Mouse (Mus musculus) activated CD4-positive, CD25-positive, alpha-beta regulatory T cell (primary cell): ENCODE data around the gene Gm17416. TPM values are rescaled to one million over a fixed set of nuclear protein-coding genes. Genes with fewer than 3 reads are reported as not detected.

Source experiments
- polyA plus RNA-seq, 2 experiments: library from polyadenylated mRNA; unstranded; fragments of 100-300 nt; shearing (Covaris generic); gene quantifications; one replicate each; pipeline ENCODE4 v1.2.1; 2017

Gene Gm17416
- not detected for polyA plus RNA-seq

DNA sequence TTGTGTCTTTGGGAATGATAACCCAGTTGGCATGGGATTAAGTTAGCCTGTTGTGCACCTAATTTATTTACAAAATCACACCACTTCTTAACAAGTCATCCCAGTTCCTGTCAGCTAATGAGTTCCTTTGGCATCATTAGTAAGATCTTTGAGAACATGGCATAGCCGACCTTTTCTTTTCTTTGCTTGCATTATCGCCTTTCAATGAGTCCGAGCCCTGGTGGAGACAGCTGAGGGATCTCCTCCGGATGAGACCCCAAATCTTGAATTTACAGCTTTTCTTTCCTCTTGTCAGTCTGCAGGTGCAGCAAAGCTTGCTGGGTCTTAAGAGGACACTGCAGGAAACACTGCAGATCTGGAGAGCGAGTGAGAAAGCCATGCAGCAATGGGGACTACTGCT, at the start of gene Gm17416:
TSS of gene Gm17416 (plus strand) at position 301 of the 400 bp plus-strand sequence.

DNA sequence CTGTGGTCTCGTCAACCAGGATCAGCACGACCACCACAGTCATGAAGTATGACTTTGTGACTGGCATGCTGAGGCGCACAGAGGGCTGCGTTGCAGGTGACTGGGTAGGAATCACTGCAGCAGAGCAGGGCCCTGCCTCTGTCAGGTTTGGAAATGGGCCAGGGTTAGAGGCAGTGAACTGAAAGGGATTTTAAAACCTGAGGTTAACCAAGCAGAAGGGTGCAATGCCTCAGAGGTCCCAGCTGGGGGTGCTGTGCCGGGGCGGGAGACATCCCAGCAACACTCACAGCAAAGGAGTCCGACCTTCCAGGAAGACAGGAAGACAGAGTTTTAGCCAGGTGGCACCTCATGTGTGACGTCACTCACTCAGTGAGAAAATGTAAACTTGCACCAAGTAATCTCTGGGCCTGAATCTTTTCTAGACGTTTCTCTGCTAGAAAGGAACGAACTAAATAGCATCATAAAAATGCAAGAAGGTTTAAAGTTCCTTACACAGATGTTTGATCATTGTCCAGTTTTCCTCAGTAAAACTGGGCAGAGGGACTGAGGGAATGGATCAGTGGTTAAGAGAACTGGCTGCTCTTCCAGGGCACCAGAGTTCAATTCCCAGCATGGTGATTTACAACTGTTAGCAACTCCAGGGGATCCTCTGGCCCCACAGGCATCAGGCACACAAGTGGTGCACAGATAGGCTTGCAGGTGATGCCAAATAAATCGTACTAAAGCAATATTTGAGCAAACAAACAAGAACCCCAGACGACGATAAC, 29.0 kb upstream of the Gm17416 start, which contains the start of gene Defb29:
TSS of gene Defb29 (minus strand) at position 155 of the 767 bp plus-strand sequence.

DNA sequence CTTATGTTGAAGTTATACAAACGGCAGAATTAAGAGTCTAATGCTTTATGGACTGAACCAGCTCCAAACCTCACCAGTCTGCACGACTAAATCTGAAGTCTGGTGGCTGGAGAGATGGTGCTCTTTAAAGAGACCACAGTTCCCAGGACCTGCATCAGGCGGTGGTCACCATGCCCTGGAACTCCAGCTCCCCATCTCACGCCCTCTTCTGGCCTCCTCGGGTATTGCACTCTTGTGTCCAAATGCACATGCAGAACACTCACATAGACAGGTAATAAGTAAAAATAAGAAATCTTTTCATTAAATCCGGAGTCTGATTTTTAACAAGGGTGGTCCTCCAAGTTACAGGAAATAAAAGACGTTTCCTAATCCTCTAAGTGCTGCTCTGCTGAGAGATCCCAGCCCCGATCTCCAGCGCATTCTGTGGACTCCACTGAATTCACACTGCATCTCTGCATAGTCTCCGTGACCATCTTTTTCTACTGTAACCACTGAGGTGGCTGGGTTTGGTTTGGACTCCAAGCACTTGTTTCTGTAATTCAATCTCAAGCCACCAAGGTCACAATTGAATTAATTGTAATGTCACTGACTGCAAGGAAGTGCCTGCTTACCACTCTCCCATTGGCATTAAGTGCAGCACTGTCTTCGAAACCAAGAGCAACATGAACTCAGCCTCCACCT, 3.1 kb downstream of the Gm17416 start, which contains the start of gene Defb21:
TSS of gene Defb21 (plus strand) at position 631 of the 681 bp plus-strand sequence.

DNA sequence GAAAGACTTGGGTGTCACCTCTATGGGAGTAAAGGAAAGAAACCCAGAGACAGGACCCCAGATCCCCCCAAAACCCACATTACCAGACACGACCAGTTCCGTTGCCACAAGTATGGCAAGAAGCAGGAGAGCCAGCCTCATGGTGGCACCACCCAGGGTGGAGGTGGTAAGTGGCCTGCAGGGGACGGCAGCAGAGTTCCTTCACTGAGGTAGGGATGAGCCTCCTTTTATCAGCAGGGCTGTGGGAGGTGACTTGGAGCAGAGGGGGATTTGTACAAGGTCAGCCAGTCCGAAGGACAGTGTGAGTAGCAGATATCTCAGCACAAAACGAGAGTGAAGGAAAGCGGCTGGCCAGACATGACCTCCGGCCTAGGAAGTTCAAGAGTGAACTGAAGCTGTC, 11.0 kb downstream of the Gm17416 start, which contains the start of gene Defb19:
TSS of gene Defb19 (minus strand) at position 206 of the 400 bp plus-strand sequence.

DNA sequence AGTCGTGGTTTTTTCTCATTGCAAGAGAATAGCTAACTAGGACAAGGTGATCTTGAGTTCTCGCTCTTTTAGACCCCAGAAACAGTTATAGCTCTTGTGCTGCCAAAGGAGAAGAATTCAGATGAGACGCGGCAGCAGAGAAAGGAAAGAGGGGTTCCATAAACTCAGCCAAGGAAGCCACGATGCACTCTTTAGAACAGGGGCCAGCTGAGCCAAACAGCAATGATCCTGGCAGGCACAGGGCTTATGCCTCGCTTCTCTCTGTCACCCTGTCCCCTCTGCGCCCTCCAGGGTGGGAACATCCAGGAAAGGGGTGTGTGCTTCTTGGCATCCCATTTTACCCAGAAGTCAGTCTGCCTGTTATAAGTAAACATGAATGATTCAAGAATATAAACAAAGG, 30.2 kb downstream of the Gm17416 start, which contains the start of gene Defb45:
TSS of gene Defb45 (minus strand) at position 101 of the 400 bp plus-strand sequence.

DNA sequence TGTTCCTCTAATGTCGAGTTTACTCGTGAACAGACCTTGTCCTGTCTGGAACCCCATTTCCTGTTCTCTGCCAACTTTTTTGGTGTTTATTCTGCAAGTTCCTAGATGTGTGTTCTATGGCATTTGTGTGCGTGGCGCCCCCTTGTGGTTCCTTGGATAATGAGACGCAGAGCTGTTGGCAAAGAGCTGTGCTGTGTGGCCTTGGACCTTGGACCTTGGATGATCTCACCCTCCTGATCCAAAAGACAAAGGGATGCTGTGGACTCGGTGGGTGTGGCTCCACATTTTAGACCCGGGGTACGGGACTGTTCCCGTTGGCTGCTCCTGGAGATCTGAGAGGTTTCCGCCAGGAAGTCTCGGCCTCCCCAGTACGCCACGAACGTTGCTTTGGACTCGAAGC, 34.9 kb downstream of the Gm17416 start, which contains the start of gene Defb36:
TSS of gene Defb36 (plus strand) at position 271 of the 400 bp plus-strand sequence.

Other genes starting within 250 kb of the Gm17416 start
- 100 to 1,000 TPM; 263 to 272 TPM for gene Rbck1, start 236.7 kb upstream of the Gm17416 start, polyA plus RNA-seq
- gene Trib3, start 225.3 kb upstream of the Gm17416 start, polyA plus RNA-seq = 1 to 10 TPM; 7.0 TPM
- not detected for gene Nrsn2, start 192.7 kb upstream of the Gm17416 start, polyA plus RNA-seq
- gene Sox12, start 171.3 kb upstream of the Gm17416 start, polyA plus RNA-seq = 1 to 10 TPM in 1 of 2 experiments, under 1 TPM in 1; 0.32 to 1.6 TPM
- gene Zcchc3, start 154.3 kb upstream of the Gm17416 start, polyA plus RNA-seq = 1 to 10 TPM; 2.8 TPM
- gene 6820408C15Rik, start 153.8 kb upstream of the Gm17416 start, polyA plus RNA-seq = under 1 TPM in 1 of 2 experiments, not detected in 1; 0.21 TPM
- not detected for gene Defb23, start 104.7 kb upstream of the Gm17416 start, polyA plus RNA-seq
- gene Defb20, start 92.3 kb upstream of the Gm17416 start, polyA plus RNA-seq = not detected
- gene Defb22, start 79.2 kb upstream of the Gm17416 start, polyA plus RNA-seq = not detected
- not detected for gene Defb26, start 57.6 kb upstream of the Gm17416 start, polyA plus RNA-seq
- gene Defb28, start 51.1 kb upstream of the Gm17416 start, polyA plus RNA-seq = not detected
- gene Defb29, start 29.2 kb upstream of the Gm17416 start, polyA plus RNA-seq = not detected
- gene Defb21, start 3.4 kb downstream of the Gm17416 start, polyA plus RNA-seq = not detected
- not detected for gene Defb19, start 11.0 kb downstream of the Gm17416 start, polyA plus RNA-seq
- not detected for gene Defb45, start 30.1 kb downstream of the Gm17416 start, polyA plus RNA-seq
- gene Defb36, start 35.0 kb downstream of the Gm17416 start, polyA plus RNA-seq = not detected
- gene Defb25, start 53.7 kb downstream of the Gm17416 start, polyA plus RNA-seq = not detected
- gene Rem1, start 57.6 kb downstream of the Gm17416 start, polyA plus RNA-seq = not detected
- gene H13, start 100.1 kb downstream of the Gm17416 start, polyA plus RNA-seq = 100 to 1,000 TPM; 190 to 281 TPM
- 1 to 10 TPM; 3.7 to 5.9 TPM for gene Mcts2, start 117.7 kb downstream of the Gm17416 start, polyA plus RNA-seq
- gene Id1, start 166.9 kb downstream of the Gm17416 start, polyA plus RNA-seq = 1 to 10 TPM in 1 of 2 experiments, not detected in 1; 1.3 TPM
- gene Cox4i2, start 184.8 kb downstream of the Gm17416 start, polyA plus RNA-seq = under 1 TPM in 1 of 2 experiments, not detected in 1; 0.97 TPM